Mouse (Mus musculus): ENCODE measurements around the gene Gal3st1.

GRCm38 (mm10) chr11:3973081-3973480 lies 10.4 kb upstream of the Gal3st1 start:
- no peak for TF ChIP-seq POLR2A (IDR thresholded peaks at IDR 0.05; ENCODE audit: borderline replicate concordance, control insufficient read depth, low read depth, low read length)
- TF ChIP-seq CTCF (IDR thresholded peaks at IDR 0.05; ENCODE audit: control insufficient read depth, insufficient read depth, low read length) = no peak

All from bone marrow, adult 2 months (tissue).